ENCODE assay signal across 8 mouse cellular contexts in the genomic region with DNA sequence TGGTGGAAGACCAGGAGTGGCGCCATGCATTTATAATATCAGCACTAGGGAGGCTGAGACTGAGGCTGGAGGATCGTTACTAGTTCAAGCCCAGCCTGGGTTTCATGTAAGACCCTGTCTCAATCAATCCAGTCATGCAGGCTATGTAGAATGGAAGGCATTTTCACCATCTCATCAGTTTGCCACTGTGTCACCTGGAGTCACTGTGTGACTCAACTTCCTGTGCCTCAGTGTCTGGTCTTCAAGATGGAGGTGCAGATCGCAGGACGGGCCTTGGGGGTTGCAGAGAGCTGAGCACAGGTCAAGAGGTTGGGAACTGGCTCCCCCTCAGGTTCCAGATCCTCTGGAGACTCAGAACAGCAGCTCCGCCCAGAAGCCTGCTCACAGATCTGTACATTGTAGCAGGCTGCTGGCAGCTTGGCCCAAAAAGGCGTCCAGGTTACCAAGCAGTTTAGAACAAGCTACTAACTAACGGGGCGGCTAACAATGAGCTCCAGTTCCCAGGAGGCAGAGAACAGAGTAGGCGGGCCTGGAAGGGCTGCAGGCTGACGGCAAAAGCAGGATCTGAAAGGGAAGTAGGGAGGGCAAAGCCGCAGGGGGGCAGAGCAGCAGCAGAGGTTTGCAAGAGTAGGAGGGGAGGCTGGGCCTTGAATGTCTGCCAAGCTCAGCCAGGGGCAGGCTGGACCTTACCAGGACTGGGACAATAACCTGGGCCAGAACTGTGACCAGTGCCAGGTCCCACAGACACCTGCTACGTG. TPM values are rescaled to one million over a fixed set of nuclear protein-coding genes. Genes with fewer than 3 reads are reported as not detected.
DNase-seq lines count a peak whose midpoint lies in the region; ATAC-seq and TF ChIP-seq lines count a peak whose summit lies in the region.

No protein-coding gene starts in this region.

- WGBS in forebrain, embryonic 11.5 days, result 37% methylated on average over 12 of the region's 12 CpGs
- 56% methylated on average over 12 of the region's 12 CpGs for WGBS in lung, adult 2 months
- 61% methylated on average over 12 of the region's 12 CpGs for WGBS in liver, postnatal 0 days (ENCODE audit: insufficient replicate concordance)

- TF ChIP-seq EP300 in liver, postnatal 0 days (IDR thresholded peaks at IDR 0.05; ENCODE audit: low read depth), result no peak

- peaks cover 100% of the 10 kb centered on the region for H3K36me3 ChIP-seq in megakaryocyte, embryonic 14.5 days (replicated peaks; ENCODE audit: low read length)
- H3K36me3 ChIP-seq in forebrain, embryonic 11.5 days (ENCODE audit: control insufficient read depth, insufficient read depth, low read length), result no peaks in the 10 kb centered on the region
- peaks cover 2% of the 10 kb centered on the region; the same call in 1 of the 2 replicates for H3K36me3 ChIP-seq in liver, postnatal 0 days (replicated peaks; ENCODE audit: insufficient read depth, low read length)

- H3K4me2 ChIP-seq in forebrain, embryonic 11.5 days (ENCODE audit: low read depth, low read length, severe bottlenecking), result no peak overlapping the region
- H3K4me2 ChIP-seq in liver, postnatal 0 days (ENCODE audit: low read depth, low read length), result no peak overlapping the region

- peak overlapping the region; percentile 7 for H3K4me3 ChIP-seq in megakaryocyte, embryonic 14.5 days (replicated peaks)
- H3K4me3 ChIP-seq in forebrain, embryonic 11.5 days (ENCODE audit: low read depth, low read length), result no peak overlapping the region
- no peak overlapping the region for H3K4me3 ChIP-seq in lung, adult 2 months (replicated peaks; ENCODE audit: extremely low read depth, low read depth, low read length)
- H3K4me3 ChIP-seq in liver, postnatal 0 days (ENCODE audit: low read depth, low read length), result no peak overlapping the region

- no peaks in the 10 kb centered on the region for H3K27me3 ChIP-seq in megakaryocyte, embryonic 14.5 days (replicated peaks)
- H3K27me3 ChIP-seq in forebrain, embryonic 11.5 days (ENCODE audit: control insufficient read depth, insufficient read depth, low read length), result no peaks in the 10 kb centered on the region
- no peaks in the 10 kb centered on the region for H3K27me3 ChIP-seq in liver, postnatal 0 days (ENCODE audit: insufficient read depth, low read length)

- ATAC-seq in megakaryocyte, adult 5-6 weeks (ENCODE audit: poor library complexity, severe bottlenecking), result no peak
- no peak for ATAC-seq in forebrain, embryonic 11.5 days (replicated peaks; ENCODE audit: low FRiP score)
- ATAC-seq in liver, postnatal 0 days, result no peak

- intact Hi-C loops in left cerebral cortex, postnatal 14 days (cut with DNase I), result no loop called here

- DNase-seq in forebrain, embryonic 11.5 days (ENCODE audit: low spot score), result peak; percentile 60
- peak; percentile 57 to 75 for DNase-seq in left cerebral cortex, postnatal 14 days (ENCODE audit: low spot score in 2 of 2)
- peak; percentile 48 for DNase-seq in right cerebral cortex, postnatal 14 days
- no peak for DNase-seq in lung, adult 2 months
- no peak for DNase-seq in cerebellum, postnatal 14 days
- no peak for DNase-seq in liver, postnatal 0 days

- TF ChIP-seq CTCF in lung, adult 2 months (IDR thresholded peaks at IDR 0.05; ENCODE audit: insufficient read depth, low read length), result no peak
- no peak for TF ChIP-seq CTCF in liver, postnatal 0 days (IDR thresholded peaks at IDR 0.05; ENCODE audit: low read depth)

- H3K9ac ChIP-seq in forebrain, embryonic 11.5 days (ENCODE audit: low read length), result no peak overlapping the region
- H3K9ac ChIP-seq in liver, postnatal 0 days (replicated peaks), result no peak overlapping the region

- H3K9me3 ChIP-seq in megakaryocyte, embryonic 14.5 days, result no peaks in the 10 kb centered on the region
- no peaks in the 10 kb centered on the region for H3K9me3 ChIP-seq in forebrain, embryonic 11.5 days (ENCODE audit: control insufficient read depth, low read length)
- no peaks in the 10 kb centered on the region for H3K9me3 ChIP-seq in liver, postnatal 0 days (ENCODE audit: low read length)

- no peak overlapping the region for H3K27ac ChIP-seq in forebrain, embryonic 11.5 days (ENCODE audit: low read depth, low read length)
- no peak overlapping the region for H3K27ac ChIP-seq in liver, postnatal 0 days (ENCODE audit: low read depth)

- TF ChIP-seq POLR2A in lung, adult 2 months (IDR thresholded peaks at IDR 0.05; ENCODE audit: borderline replicate concordance, extremely low read depth, low read depth, low read length), result no peak

- H3K4me1 ChIP-seq in megakaryocyte, embryonic 14.5 days, result peaks cover 39% of the 10 kb centered on the region
- H3K4me1 ChIP-seq in forebrain, embryonic 11.5 days (replicated peaks; ENCODE audit: control insufficient read depth, insufficient read depth, low read length), result peaks cover 6% of the 10 kb centered on the region; the same call in 1 of the 2 replicates
- H3K4me1 ChIP-seq in lung, adult 2 months (ENCODE audit: control insufficient read depth, insufficient read depth, low read length), result no peaks in the 10 kb centered on the region
- peaks cover 15% of the 10 kb centered on the region for H3K4me1 ChIP-seq in liver, postnatal 0 days (ENCODE audit: insufficient read depth)

RNA-seq across cellular contexts. Expression of a gene that starts 14.0 kb away (rescaled TPM):
- polyA plus RNA-seq in megakaryocyte, embryonic 14.5 days (2012; ENCODE audit: insufficient read depth, low replicate concordance), result 27.7 and 31.6 TPM in 2 replicates
- total RNA-seq in megakaryocyte, adult 5-6 weeks (2015), result 137 and 141 TPM in 2 replicates
- 263 and 285 TPM in 2 replicates for total RNA-seq in megakaryocyte, adult 5-6 weeks (2017)
- polyA plus RNA-seq in forebrain, embryonic 11.5 days (2014; fragmentation: Nextera tagmentation; extraction: Ambion mirVana), result 1.9 and 2.0 TPM in 2 replicates
- 10 to 100 TPM; 11.6 to 12.3 TPM for total RNA-seq in left cerebral cortex, postnatal 14 days (2021)
- polyA plus RNA-seq in lung, adult 2 months (2012; rRNA removed), result 42.8 and 45.5 TPM in 2 replicates
- polyA plus RNA-seq in liver, postnatal 0 days (2015; fragmentation: Nextera tagmentation; extraction: Ambion mirVana), result 11.5 and 13.3 TPM in 2 replicates

RNA-seq across cellular contexts. Expression of a gene that starts 38.3 kb away (rescaled TPM):
- 860 and 3,464 TPM in 2 replicates for polyA plus RNA-seq in megakaryocyte, embryonic 14.5 days (2012; ENCODE audit: insufficient read depth, low replicate concordance)
- total RNA-seq in megakaryocyte, adult 5-6 weeks (2015), result 581 and 637 TPM in 2 replicates
- 416 and 453 TPM in 2 replicates for total RNA-seq in megakaryocyte, adult 5-6 weeks (2017)
- 5.7 and 9.4 TPM in 2 replicates for polyA plus RNA-seq in forebrain, embryonic 11.5 days (2014; fragmentation: Nextera tagmentation; extraction: Ambion mirVana)
- total RNA-seq in left cerebral cortex, postnatal 14 days (2021), result 1 to 10 TPM; 2.3 to 4.6 TPM
- 145 and 187 TPM in 2 replicates for polyA plus RNA-seq in lung, adult 2 months (2012; rRNA removed)
- 120 and 127 TPM in 2 replicates for polyA plus RNA-seq in liver, postnatal 0 days (2015; fragmentation: Nextera tagmentation; extraction: Ambion mirVana)

Comparison
In these comparisons a context has a peak if more than half of its experiments do, and no peak if none do; other contexts are left out.
1. DNase-seq: peak in forebrain, embryonic 11.5 days (single experiment), left cerebral cortex, postnatal 14 days (2 of 2) and right cerebral cortex, postnatal 14 days (single experiment); none in lung, adult 2 months (single experiment), cerebellum, postnatal 14 days (0 of 2) and liver, postnatal 0 days (single experiment).
2. RNA of a gene that starts 38.3 kb away (polyA plus RNA-seq): 860 to 3,464 TPM in megakaryocyte, embryonic 14.5 days, 145 to 187 TPM in lung, adult 2 months and 120 to 127 TPM in liver, postnatal 0 days; 5.7 to 9.4 TPM in forebrain, embryonic 11.5 days; every median in the first group is over 10 times any median in the second.